Mouse (Mus musculus): ENCODE measurements around the gene Cfd.

GRCm38 (mm10) chr10:79916081-79916480 lies 25.4 kb downstream of the Cfd start:
- TF ChIP-seq CTCF (IDR thresholded peaks at IDR 0.05; ENCODE audit: borderline replicate concordance, insufficient read depth, low read length) (no peak), POLR2A (IDR thresholded peaks at IDR 0.05; ENCODE audit: low read depth, low read length) (no peak)
